Mouse (Mus musculus): ENCODE measurements around the gene Slc25a35.
"Not testable (repeated sequence)": the region's sequence is repeated elsewhere in the genome, so short reads cannot be mapped to it uniquely, and the experiment has no call there.

Slc25a35 gene

GRCm38 (mm10) chr11:69008182-69009121 lies 40.5 kb downstream of the Slc25a35 start, which contains the start of gene Pfas:
Gene Pfas (minus strand): TSS chr11:69008460.
- peak; percentile 95 for DNase-seq (ENCODE audit: low spot score)

- no peak for DNase-seq (ENCODE audit: low spot score)
Observed at GRCm38 (mm10) chr11:69009508-69009907, 41.6 kb downstream of the Slc25a35 start.

- no peak for DNase-seq (ENCODE audit: low spot score)
Observed at GRCm38 (mm10) chr11:69010400-69011323, 42.7 kb downstream of the Slc25a35 start.

- not testable (repeated sequence) for DNase-seq (ENCODE audit: low spot score)
Observed at GRCm38 (mm10) chr11:69011445-69011844, 43.5 kb downstream of the Slc25a35 start.

- peak; percentile 91 for DNase-seq (ENCODE audit: low spot score)
Observed at GRCm38 (mm10) chr11:69012071-69012601, 44.2 kb downstream of the Slc25a35 start.

- peak; percentile 88 for DNase-seq (ENCODE audit: low spot score)
Observed at GRCm38 (mm10) chr11:69015644-69016441, 47.9 kb downstream of the Slc25a35 start, which contains the start of gene Ctc1. Gene Ctc1 (plus strand): TSS chr11:69015911.

DNA sequence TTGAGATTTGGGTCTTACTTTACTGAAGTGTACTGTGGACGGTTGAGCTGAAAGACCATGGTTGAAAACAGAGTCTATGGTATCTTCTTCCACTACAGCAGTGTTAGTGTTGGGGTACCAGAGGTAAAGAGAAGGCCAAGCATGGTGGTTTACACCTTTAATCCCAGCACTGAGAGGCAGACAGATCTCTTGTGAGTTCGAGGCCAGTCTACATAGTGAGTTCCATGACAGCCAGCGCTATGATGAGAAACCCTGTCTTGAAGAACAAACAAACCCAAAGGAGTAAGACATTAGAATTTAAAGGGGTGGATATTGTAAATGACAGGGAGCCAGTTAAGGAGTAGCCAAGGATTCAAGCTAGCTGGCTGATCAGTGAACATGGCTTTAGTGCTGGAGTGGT lies 48.8 kb downstream of the Slc25a35 start:
- DNase-seq (ENCODE audit: low spot score): no peak

- DNase-seq (ENCODE audit: low spot score): no peak
Observed at GRCm38 (mm10) chr11:69020691-69021090, 52.8 kb downstream of the Slc25a35 start.

Data from testis, postnatal 14 days (tissue).